Mouse (Mus musculus): ENCODE data around the gene Hdac11. TPM values are rescaled to one million over a fixed set of nuclear protein-coding genes. Genes with fewer than 3 reads are reported as not detected.

Gene Hdac11
- polyA plus RNA-seq, 1 experiment from 2014 or later, result 7.7 TPM

- ATAC-seq (ENCODE audit: low read depth), result no peak
- H3K4me3 ChIP-seq (ENCODE audit: low read length), result no peak overlapping the region
- WGBS, result 68% methylated on average over 2 of the region's 2 CpGs
- no peaks in the 10 kb centered on the region for H3K9me3 ChIP-seq (ENCODE audit: control insufficient read depth, low read length)
- no peaks in the 10 kb centered on the region for H3K27me3 ChIP-seq (ENCODE audit: control insufficient read depth, insufficient read depth, low read depth, low read length)
- H3K9ac ChIP-seq (ENCODE audit: low read length), result no peak overlapping the region
- H3K4me1 ChIP-seq (replicated peaks; ENCODE audit: control insufficient read depth, insufficient read depth, low read length), result no peaks in the 10 kb centered on the region
- no peaks in the 10 kb centered on the region for H3K36me3 ChIP-seq (ENCODE audit: control insufficient read depth, insufficient read depth, low read length)
- no peak overlapping the region for H3K4me2 ChIP-seq (ENCODE audit: low read depth, low read length)
- no peak overlapping the region for H3K27ac ChIP-seq (ENCODE audit: low read length)
Observed at GRCm38 (mm10) chr6:91147152-91147770, 9.2 kb upstream of the Hdac11 start.

GRCm38 (mm10) chr6:91152892-91153548, 3.4 kb upstream of the Hdac11 start:
- H3K4me2 ChIP-seq (ENCODE audit: low read depth, low read length), result peak overlapping the region; percentile 36; the same call in 1 of the 2 replicates
- no peaks in the 10 kb centered on the region for H3K36me3 ChIP-seq (ENCODE audit: control insufficient read depth, insufficient read depth, low read length)
- no peaks in the 10 kb centered on the region for H3K9me3 ChIP-seq (ENCODE audit: control insufficient read depth, low read length)
- no peak overlapping the region for H3K4me3 ChIP-seq (ENCODE audit: low read length)
- H3K27me3 ChIP-seq (ENCODE audit: control insufficient read depth, insufficient read depth, low read depth, low read length), result no peaks in the 10 kb centered on the region
- H3K9ac ChIP-seq (ENCODE audit: low read length), result no peak overlapping the region
- H3K27ac ChIP-seq (ENCODE audit: low read length), result no peak overlapping the region
- no peak for ATAC-seq (ENCODE audit: low read depth)
- 23% methylated on average over 7 of the region's 7 CpGs for WGBS
- peaks cover 11% of the 10 kb centered on the region; the same call in 1 of the 2 replicates for H3K4me1 ChIP-seq (replicated peaks; ENCODE audit: control insufficient read depth, insufficient read depth, low read length)

- peak; percentile 36 for ATAC-seq (ENCODE audit: low read depth)
- 2% methylated on average over 10 of the region's 10 CpGs for WGBS
- Histone ChIP-seq H3K9me3 (ENCODE audit: control insufficient read depth, low read length) (no peaks in the 10 kb centered on the region), H3K36me3 (ENCODE audit: control insufficient read depth, insufficient read depth, low read length) (no peaks in the 10 kb centered on the region), H3K4me3 (ENCODE audit: low read length) (peak overlapping the region; percentile 25), H3K9ac (ENCODE audit: low read length) (no peak overlapping the region), H3K27ac (ENCODE audit: low read length) (no peak overlapping the region), H3K4me1 (replicated peaks; ENCODE audit: control insufficient read depth, insufficient read depth, low read length) (peaks cover 11% of the 10 kb centered on the region; the same call in 1 of the 2 replicates), H3K27me3 (ENCODE audit: control insufficient read depth, insufficient read depth, low read depth, low read length) (no peaks in the 10 kb centered on the region), H3K4me2 (ENCODE audit: low read depth, low read length) (peak overlapping the region; percentile 36; the same call in 1 of the 2 replicates)
Observed at GRCm38 (mm10) chr6:91153549-91154064, 2.9 kb upstream of the Hdac11 start.

- no peak overlapping the region for H3K27ac ChIP-seq (ENCODE audit: low read length)
- no peak overlapping the region for H3K4me3 ChIP-seq (ENCODE audit: low read length)
- no peak for ATAC-seq (ENCODE audit: low read depth)
- H3K4me2 ChIP-seq (ENCODE audit: low read depth, low read length), result no peak overlapping the region
- H3K27me3 ChIP-seq (ENCODE audit: control insufficient read depth, insufficient read depth, low read depth, low read length), result no peaks in the 10 kb centered on the region
- 35% methylated on average over 4 of the region's 4 CpGs for WGBS
- H3K36me3 ChIP-seq (ENCODE audit: control insufficient read depth, insufficient read depth, low read length), result no peaks in the 10 kb centered on the region
- no peak overlapping the region for H3K9ac ChIP-seq (ENCODE audit: low read length)
- peaks cover 11% of the 10 kb centered on the region; the same call in 1 of the 2 replicates for H3K4me1 ChIP-seq (replicated peaks; ENCODE audit: control insufficient read depth, insufficient read depth, low read length)
- no peaks in the 10 kb centered on the region for H3K9me3 ChIP-seq (ENCODE audit: control insufficient read depth, low read length)
Observed at GRCm38 (mm10) chr6:91154685-91155084, 1.8 kb upstream of the Hdac11 start.

GRCm38 (mm10) chr6:91155286-91155685, 1.2 kb upstream of the Hdac11 start:
- Histone ChIP-seq H3K4me3 (ENCODE audit: low read length) (no peak overlapping the region), H3K27me3 (ENCODE audit: control insufficient read depth, insufficient read depth, low read depth, low read length) (no peaks in the 10 kb centered on the region), H3K9ac (ENCODE audit: low read length) (no peak overlapping the region), H3K4me1 (replicated peaks; ENCODE audit: control insufficient read depth, insufficient read depth, low read length) (peaks cover 12% of the 10 kb centered on the region; the same call in 1 of the 2 replicates), H3K27ac (ENCODE audit: low read length) (no peak overlapping the region), H3K9me3 (ENCODE audit: control insufficient read depth, low read length) (no peaks in the 10 kb centered on the region), H3K4me2 (ENCODE audit: low read depth, low read length) (no peak overlapping the region), H3K36me3 (ENCODE audit: control insufficient read depth, insufficient read depth, low read length) (no peaks in the 10 kb centered on the region)
- ATAC-seq (ENCODE audit: low read depth), result no peak
- 48% methylated on average over 3 of the region's 3 CpGs for WGBS

- Histone ChIP-seq H3K27me3 (ENCODE audit: control insufficient read depth, insufficient read depth, low read depth, low read length) (no peaks in the 10 kb centered on the region), H3K36me3 (ENCODE audit: control insufficient read depth, insufficient read depth, low read length) (no peaks in the 10 kb centered on the region), H3K9me3 (ENCODE audit: control insufficient read depth, low read length) (no peaks in the 10 kb centered on the region), H3K4me1 (replicated peaks; ENCODE audit: control insufficient read depth, insufficient read depth, low read length) (peaks cover 16% of the 10 kb centered on the region; the same call in 1 of the 2 replicates), H3K4me3 (ENCODE audit: low read length) (peak overlapping the region; percentile 60), H3K27ac (ENCODE audit: low read length) (no peak overlapping the region), H3K9ac (ENCODE audit: low read length) (no peak overlapping the region), H3K4me2 (ENCODE audit: low read depth, low read length) (peak overlapping the region; percentile 75)
- WGBS, result 14% methylated on average over 4 of the region's 4 CpGs
- ATAC-seq (ENCODE audit: low read depth), result no peak
Observed at GRCm38 (mm10) chr6:91156062-91156461, 403 bp upstream of the Hdac11 start.

GRCm38 (mm10) chr6:91157237-91157570, 739 bp downstream of the Hdac11 start:
- H3K27me3 ChIP-seq (ENCODE audit: control insufficient read depth, insufficient read depth, low read depth, low read length), result no peaks in the 10 kb centered on the region
- H3K9ac ChIP-seq (ENCODE audit: low read length), result peak overlapping the region; percentile 75
- H3K4me2 ChIP-seq (ENCODE audit: low read depth, low read length), result peak overlapping the region; percentile 75
- peak overlapping the region; percentile 60 for H3K4me3 ChIP-seq (ENCODE audit: low read length)
- H3K27ac ChIP-seq (ENCODE audit: low read length), result peak overlapping the region; percentile 28
- H3K4me1 ChIP-seq (replicated peaks; ENCODE audit: control insufficient read depth, insufficient read depth, low read length), result peaks cover 16% of the 10 kb centered on the region; the same call in 1 of the 2 replicates
- peak; percentile 1; the same call in 1 of the 2 replicates for ATAC-seq (ENCODE audit: low read depth)
- H3K9me3 ChIP-seq (ENCODE audit: control insufficient read depth, low read length), result no peaks in the 10 kb centered on the region
- 36% methylated on average over 6 of the region's 6 CpGs for WGBS
- H3K36me3 ChIP-seq (ENCODE audit: control insufficient read depth, insufficient read depth, low read length), result no peaks in the 10 kb centered on the region

- Histone ChIP-seq H3K36me3 (ENCODE audit: control insufficient read depth, insufficient read depth, low read length) (no peaks in the 10 kb centered on the region), H3K9ac (ENCODE audit: low read length) (peak overlapping the region; percentile 30; the same call in 1 of the 2 replicates), H3K9me3 (ENCODE audit: control insufficient read depth, low read length) (no peaks in the 10 kb centered on the region), H3K4me3 (ENCODE audit: low read length) (no peak overlapping the region), H3K4me2 (ENCODE audit: low read depth, low read length) (no peak overlapping the region), H3K4me1 (replicated peaks; ENCODE audit: control insufficient read depth, insufficient read depth, low read length) (peaks cover 13% of the 10 kb centered on the region; the same call in 1 of the 2 replicates), H3K27ac (ENCODE audit: low read length) (no peak overlapping the region), H3K27me3 (ENCODE audit: control insufficient read depth, insufficient read depth, low read depth, low read length) (no peaks in the 10 kb centered on the region)
- no peak for ATAC-seq (ENCODE audit: low read depth)
- WGBS, result 68% methylated on average over 9 of the region's 9 CpGs
Observed at GRCm38 (mm10) chr6:91159047-91159446, 2.6 kb downstream of the Hdac11 start.

GRCm38 (mm10) chr6:91160399-91160798, 3.9 kb downstream of the Hdac11 start:
- H3K4me1 ChIP-seq (replicated peaks; ENCODE audit: control insufficient read depth, insufficient read depth, low read length), result peaks cover 13% of the 10 kb centered on the region; the same call in 1 of the 2 replicates
- ATAC-seq (ENCODE audit: low read depth), result no peak
- no peak overlapping the region for H3K4me3 ChIP-seq (ENCODE audit: low read length)
- no peak overlapping the region for H3K27ac ChIP-seq (ENCODE audit: low read length)
- H3K9ac ChIP-seq (ENCODE audit: low read length), result no peak overlapping the region
- 47% methylated on average over 3 of the region's 3 CpGs for WGBS
- no peak overlapping the region for H3K4me2 ChIP-seq (ENCODE audit: low read depth, low read length)
- H3K9me3 ChIP-seq (ENCODE audit: control insufficient read depth, low read length), result no peaks in the 10 kb centered on the region
- no peaks in the 10 kb centered on the region for H3K36me3 ChIP-seq (ENCODE audit: control insufficient read depth, insufficient read depth, low read length)
- H3K27me3 ChIP-seq (ENCODE audit: control insufficient read depth, insufficient read depth, low read depth, low read length), result no peaks in the 10 kb centered on the region

All from lung, embryonic 16.5 days (tissue).